ENCODE assay signal across 8 mouse cellular contexts in genomic region chr4:139351931-139352711, GRCm38 (mm10). TPM values are rescaled to one million over a fixed set of nuclear protein-coding genes. Genes with fewer than 3 reads are reported as not detected.
DNase-seq lines count a peak whose midpoint lies in the region; ATAC-seq and TF ChIP-seq lines count a peak whose summit lies in the region.

TSS of gene Mrto4 (minus strand) at chr4:139352576.
TSS of gene Emc1 (plus strand) at chr4:139352587.
TSS of gene Ubr4 (plus strand) at chr4:139352609.

- H3K4me2 ChIP-seq in kidney, embryonic 14.5 days (replicated peaks; ENCODE audit: low read depth, low read length): peak within 1 kb of the TSS; percentile 92
- peak within 1 kb of the TSS; percentile 94 for H3K4me2 ChIP-seq in limb, embryonic 14.5 days (replicated peaks; ENCODE audit: low read depth, low read length, severe bottlenecking)
- peak within 1 kb of the TSS; percentile 92 for H3K4me2 ChIP-seq in midbrain, embryonic 16.5 days (ENCODE audit: low read length)

- TF ChIP-seq POLR2A in embryonic fibroblast, embryonic 13.5 days (IDR thresholded peaks at IDR 0.05; ENCODE audit: low read depth, low read length): peak; percentile 81
- TF ChIP-seq POLR2A in limb, embryonic 14.5 days (IDR thresholded peaks at IDR 0.05; ENCODE audit: borderline replicate concordance, extremely low read depth, insufficient read depth, insufficient read length): no peak; the same call in 1 of the 2 replicates
- peak; percentile 60; the same call in 1 of the 2 replicates for TF ChIP-seq POLR2A in spleen, adult 2 months (IDR thresholded peaks at IDR 0.05; ENCODE audit: low read depth, low read length)

- peak within 1 kb of the TSS; percentile 94 for H3K4me3 ChIP-seq in embryonic fibroblast, embryonic 13.5 days (ENCODE audit: insufficient read depth, low read length)
- peak within 1 kb of the TSS; percentile 80 for H3K4me3 ChIP-seq in kidney, embryonic 14.5 days (ENCODE audit: low read length)
- H3K4me3 ChIP-seq in limb, embryonic 14.5 days (replicated peaks; ENCODE audit: low read length): peak within 1 kb of the TSS; percentile 68
- H3K4me3 ChIP-seq in midbrain, embryonic 16.5 days (ENCODE audit: low read depth, low read length): peak within 1 kb of the TSS; percentile 67
- peak within 1 kb of the TSS; percentile 98 for H3K4me3 ChIP-seq in spleen, adult 2 months (ENCODE audit: extremely low read depth, insufficient read depth, insufficient read length)

- WGBS in kidney, embryonic 14.5 days: under 1% methylated on average over 64 of the region's 64 CpGs
- WGBS in limb, embryonic 14.5 days: under 1% methylated on average over 61 of the region's 64 CpGs
- under 1% methylated on average over 64 of the region's 64 CpGs for WGBS in midbrain, embryonic 16.5 days
- under 1% methylated on average over 64 of the region's 64 CpGs for whole genome bisulfite sequencing in spleen, adult 2 months

- TF ChIP-seq CTCF in embryonic fibroblast, embryonic 13.5 days (IDR thresholded peaks at IDR 0.05; ENCODE audit: borderline replicate concordance, insufficient read depth, low read length): no peak
- no peak for TF ChIP-seq CTCF in spleen, adult 2 months (IDR thresholded peaks at IDR 0.05; ENCODE audit: extremely low read depth, insufficient read depth, insufficient read length, insufficient replicate concordance)

- H3K27me3 ChIP-seq in kidney, embryonic 14.5 days (ENCODE audit: control insufficient read depth, insufficient read depth, low read length): no peaks in the 10 kb centered on the region
- no peaks in the 10 kb centered on the region for H3K27me3 ChIP-seq in limb, embryonic 14.5 days (ENCODE audit: control insufficient read depth, insufficient read depth, low read length)
- H3K27me3 ChIP-seq in midbrain, embryonic 16.5 days (ENCODE audit: control insufficient read depth, insufficient read depth, low read depth, low read length): no peaks in the 10 kb centered on the region
- H3K27me3 ChIP-seq in spleen, adult 2 months (ENCODE audit: control insufficient read depth, insufficient read depth, low read length): no peaks in the 10 kb centered on the region

- peak within 1 kb of the TSS; percentile 93 for H3K27ac ChIP-seq in embryonic fibroblast, embryonic 13.5 days (ENCODE audit: insufficient read depth, low read length)
- peak within 1 kb of the TSS; percentile 98 for H3K27ac ChIP-seq in kidney, embryonic 14.5 days (ENCODE audit: low read depth, low read length)
- H3K27ac ChIP-seq in limb, embryonic 14.5 days (replicated peaks; ENCODE audit: low read depth, low read length): peak within 1 kb of the TSS; percentile 95
- H3K27ac ChIP-seq in midbrain, embryonic 16.5 days (ENCODE audit: low read length): peak within 1 kb of the TSS; percentile 97
- H3K27ac ChIP-seq in spleen, adult 2 months (ENCODE audit: insufficient read depth, low read length): peak within 1 kb of the TSS; percentile 99

- peak within 1 kb of the TSS; percentile 91 for H3K9ac ChIP-seq in kidney, embryonic 14.5 days (ENCODE audit: low read depth, low read length)
- peak within 1 kb of the TSS; percentile 95 for H3K9ac ChIP-seq in limb, embryonic 14.5 days (ENCODE audit: low read depth, low read length, severe bottlenecking)
- H3K9ac ChIP-seq in midbrain, embryonic 16.5 days (ENCODE audit: low read depth, low read length): peak within 1 kb of the TSS; percentile 84

- H3K36me3 ChIP-seq in kidney, embryonic 14.5 days (ENCODE audit: control insufficient read depth, insufficient read depth, low read length): peaks cover 48% of the 10 kb centered on the region
- H3K36me3 ChIP-seq in limb, embryonic 14.5 days (ENCODE audit: control insufficient read depth, insufficient read depth, low read length): peaks cover 54% of the 10 kb centered on the region
- peaks cover 14% of the 10 kb centered on the region for H3K36me3 ChIP-seq in midbrain, embryonic 16.5 days (ENCODE audit: control insufficient read depth, insufficient read depth, low read length)
- H3K36me3 ChIP-seq in spleen, adult 2 months (ENCODE audit: control insufficient read depth, insufficient read depth, low read length): peaks cover 20% of the 10 kb centered on the region

- peaks cover 8% of the 10 kb centered on the region; the same call in 1 of the 2 replicates for H3K4me1 ChIP-seq in embryonic fibroblast, embryonic 13.5 days (ENCODE audit: control insufficient read depth, insufficient read depth, low read length)
- peaks cover 9% of the 10 kb centered on the region for H3K4me1 ChIP-seq in kidney, embryonic 14.5 days (ENCODE audit: control insufficient read depth, insufficient read depth, low read length)
- H3K4me1 ChIP-seq in limb, embryonic 14.5 days (ENCODE audit: control insufficient read depth, insufficient read depth, low read length): peaks cover 9% of the 10 kb centered on the region
- peaks cover 18% of the 10 kb centered on the region for H3K4me1 ChIP-seq in midbrain, embryonic 16.5 days (ENCODE audit: control insufficient read depth, insufficient read depth, low read length)
- peaks cover 12% of the 10 kb centered on the region; the same call in 1 of the 2 replicates for H3K4me1 ChIP-seq in spleen, adult 2 months (ENCODE audit: control insufficient read depth, insufficient read depth, insufficient read length)

- no peaks in the 10 kb centered on the region for H3K9me3 ChIP-seq in kidney, embryonic 14.5 days (ENCODE audit: control insufficient read depth, low read length)
- no peaks in the 10 kb centered on the region for H3K9me3 ChIP-seq in limb, embryonic 14.5 days (ENCODE audit: control insufficient read depth, low read length)
- no peaks in the 10 kb centered on the region for H3K9me3 ChIP-seq in midbrain, embryonic 16.5 days (replicated peaks; ENCODE audit: control insufficient read depth, low read length, poor library complexity, severe bottlenecking)

- ATAC-seq in kidney, embryonic 14.5 days (ENCODE audit: low FRiP score, low TSS enrichment): peak; percentile 95
- ATAC-seq in limb, embryonic 14.5 days (ENCODE audit: low FRiP score, low read depth): peak; percentile 95
- peak; percentile 96 for ATAC-seq in midbrain, embryonic 16.5 days

- peak; percentile 88 to 89 for DNase-seq in B cell, adult 2 months
- DNase-seq in brain, adult 2 months (ENCODE audit: low read depth, low spot score): peak; percentile 92
- peak; percentile 82 to 85 for DNase-seq in heart, adult 9 months (ENCODE audit: low spot score in 2 of 2)
- DNase-seq in limb, embryonic 14.5 days (ENCODE audit: low spot score): peak; percentile 85
- DNase-seq in spleen, adult 2 months (ENCODE audit: low read depth in 1 of 2, low spot score in 2 of 2): peak; percentile 60 to 78

RNA-seq across cellular contexts. Expression of gene Mrto4, which starts in this region (rescaled TPM):
- 50.6 and 69.7 TPM in 2 replicates for polyA plus RNA-seq in embryonic fibroblast, embryonic 13.5 days (2011; ENCODE audit: insufficient read length, low read depth, missing spikeins)
- polyA plus RNA-seq in kidney, embryonic 14.5 days (2014; fragmentation: Nextera tagmentation; extraction: Ambion mirVana): 134 and 143 TPM in 2 replicates
- polyA plus RNA-seq in limb, embryonic 14.5 days (2012; rRNA removed): 59.0 and 66.7 TPM in 2 replicates
- polyA plus RNA-seq in limb, embryonic 14.5 days (2014; fragmentation: Nextera tagmentation; extraction: Ambion mirVana): 92.1 and 106 TPM in 2 replicates
- 81.8 and 82.1 TPM in 2 replicates for polyA plus RNA-seq in midbrain, embryonic 16.5 days (2015; fragmentation: Nextera tagmentation; extraction: Ambion mirVana)
- polyA plus RNA-seq in spleen, adult 2 months (2012; rRNA removed): 15.2 and 19.0 TPM in 2 replicates

RNA-seq across cellular contexts. Expression of gene Emc1, which starts in this region (rescaled TPM):
- 35.4 and 38.5 TPM in 2 replicates for polyA plus RNA-seq in embryonic fibroblast, embryonic 13.5 days (2011; ENCODE audit: insufficient read length, low read depth, missing spikeins)
- polyA plus RNA-seq in kidney, embryonic 14.5 days (2014; fragmentation: Nextera tagmentation; extraction: Ambion mirVana): 13.1 and 25.8 TPM in 2 replicates
- 33.7 and 40.5 TPM in 2 replicates for polyA plus RNA-seq in limb, embryonic 14.5 days (2012; rRNA removed)
- 12.6 and 13.4 TPM in 2 replicates for polyA plus RNA-seq in limb, embryonic 14.5 days (2014; fragmentation: Nextera tagmentation; extraction: Ambion mirVana)
- 47.7 and 49.4 TPM in 2 replicates for polyA plus RNA-seq in midbrain, embryonic 16.5 days (2015; fragmentation: Nextera tagmentation; extraction: Ambion mirVana)
- polyA plus RNA-seq in spleen, adult 2 months (2012; rRNA removed): 17.2 and 23.3 TPM in 2 replicates

RNA-seq across cellular contexts. Expression of gene Ubr4, which starts in this region (rescaled TPM):
- 107 TPM in 2 replicates for polyA plus RNA-seq in embryonic fibroblast, embryonic 13.5 days (2011; ENCODE audit: insufficient read length, low read depth, missing spikeins)
- 69.0 and 88.6 TPM in 2 replicates for polyA plus RNA-seq in kidney, embryonic 14.5 days (2014; fragmentation: Nextera tagmentation; extraction: Ambion mirVana)
- 159 and 188 TPM in 2 replicates for polyA plus RNA-seq in limb, embryonic 14.5 days (2012; rRNA removed)
- polyA plus RNA-seq in limb, embryonic 14.5 days (2014; fragmentation: Nextera tagmentation; extraction: Ambion mirVana): 86.6 and 89.3 TPM in 2 replicates
- 78.6 and 86.2 TPM in 2 replicates for polyA plus RNA-seq in midbrain, embryonic 16.5 days (2015; fragmentation: Nextera tagmentation; extraction: Ambion mirVana)
- 201 and 204 TPM in 2 replicates for polyA plus RNA-seq in spleen, adult 2 months (2012; rRNA removed)

Comparison
In these comparisons a context has a peak if more than half of its experiments do, and no peak if none do; other contexts are left out.
1. Peak in every context shown above with its lines: DNase-seq, ATAC-seq, H3K4me3 ChIP-seq and H3K27ac ChIP-seq.